Mouse (Mus musculus) right cerebral cortex, adult 2 months (tissue): ENCODE data around the gene Oscp1.
"Not testable (repeated sequence)": the region's sequence is repeated elsewhere in the genome, so short reads cannot be mapped to it uniquely, and the experiment has no call there.

Source experiments
- DNase-seq, 2 experiments: peaks; one replicate each; pipeline ENCODE4 v3.0.0; 2021 to 2022; ENCODE audit warnings: low spot score in 2 of 2

Oscp1 gene

GRCm38 (mm10) chr4:126083021-126083420, 24.7 kb downstream of the Oscp1 start:
- DNase-seq, result no peak

GRCm38 (mm10) chr4:126084382-126084781, 26.0 kb downstream of the Oscp1 start:
- no peak for DNase-seq

GRCm38 (mm10) chr4:126085996-126086576, 27.7 kb downstream of the Oscp1 start:
- peak; percentile 79 to 81 for DNase-seq

- no peak for DNase-seq
Measured at GRCm38 (mm10) chr4:126090101-126090847, 31.9 kb downstream of the Oscp1 start.

GRCm38 (mm10) chr4:126090848-126091124, 32.4 kb downstream of the Oscp1 start:
- no peak for DNase-seq

- no peak for DNase-seq
Measured at GRCm38 (mm10) chr4:126091873-126092272, 33.5 kb downstream of the Oscp1 start.

GRCm38 (mm10) chr4:126095622-126096430, 37.5 kb downstream of the Oscp1 start:
- DNase-seq, result not testable (repeated sequence)

- DNase-seq, result peak; percentile 97 to 98
Measured at GRCm38 (mm10) chr4:126096464-126097111, 38.2 kb downstream of the Oscp1 start, which contains the start of gene Lsm10. TSS of gene Lsm10 (plus strand) at chr4:126096623.

- DNase-seq, result no peak
Measured at GRCm38 (mm10) chr4:126097711-126098253, 39.4 kb downstream of the Oscp1 start.

GRCm38 (mm10) chr4:126099365-126099764, 41.0 kb downstream of the Oscp1 start:
- no peak for DNase-seq

- no peak for DNase-seq
Measured at GRCm38 (mm10) chr4:126100764-126101163, 42.4 kb downstream of the Oscp1 start.

- DNase-seq, result peak; percentile 54 to 59
Measured at GRCm38 (mm10) chr4:126102061-126102841, 43.9 kb downstream of the Oscp1 start.

GRCm38 (mm10) chr4:126103057-126103581, 44.8 kb downstream of the Oscp1 start:
- DNase-seq, result peak; percentile 86 to 90

GRCm38 (mm10) chr4:126103590-126104068, 45.3 kb downstream of the Oscp1 start, which contains the start of gene Stk40:
TSS of gene Stk40 (plus strand) at chr4:126103957.
- DNase-seq, result peak; percentile 92 to 95

- peak; percentile 42 to 47 for DNase-seq
Measured at GRCm38 (mm10) chr4:126104261-126105075, 46.1 kb downstream of the Oscp1 start.

- no peak for DNase-seq
Measured at GRCm38 (mm10) chr4:126105131-126105783, 46.9 kb downstream of the Oscp1 start.

- DNase-seq, result no peak
Measured at GRCm38 (mm10) chr4:126108061-126108740, 49.8 kb downstream of the Oscp1 start.

- DNase-seq, result no peak
Measured at GRCm38 (mm10) chr4:126109613-126110373, 51.4 kb downstream of the Oscp1 start.
